Mouse (Mus musculus) limb, embryonic 13.5 days (tissue): ENCODE results near the gene Frmd6. TPM values are rescaled to one million over a fixed set of nuclear protein-coding genes. Genes with fewer than 3 reads are reported as not detected.

Experiments
- polyA plus RNA-seq: library from polyadenylated mRNA; unstranded; fragments of >200 nt; fragmentation: Nextera tagmentation; extraction: Ambion mirVana; gene quantifications from 2 replicates; pipeline ENCODE4 v1.2.1, GENCODE M21; 2015

Frmd6 gene
- polyA plus RNA-seq, 1 experiment from 2014 or later, result 68.6 TPM

Other genes starting within 250 kb of the Frmd6 start
- 244 and 273 TPM in 2 replicates for gene Actr10, start 112.3 kb downstream of the Frmd6 start, polyA plus RNA-seq
- 634 and 669 TPM in 2 replicates for gene Psma3, start 149.1 kb downstream of the Frmd6 start, polyA plus RNA-seq
- 42.9 and 43.5 TPM in 2 replicates for gene Arid4a, start 190.5 kb downstream of the Frmd6 start, polyA plus RNA-seq